Mouse (Mus musculus): ENCODE measurements around the gene Gemin2. TPM values are rescaled to one million over a fixed set of nuclear protein-coding genes. Genes with fewer than 3 reads are reported as not detected.

The Gemin2 gene
- polyA plus RNA-seq, 2 experiments: 16.1 to 18.3 TPM

- Histone ChIP-seq H3K9me3 (ENCODE audit: control insufficient read depth, low read length) (no peaks in the 10 kb centered on the region), H3K9ac (ENCODE audit: low read depth, low read length, severe bottlenecking) (peak overlapping the region; percentile 93), H3K27me3 (ENCODE audit: control insufficient read depth, insufficient read depth, low read length) (no peaks in the 10 kb centered on the region), H3K36me3 (ENCODE audit: control insufficient read depth, insufficient read depth, low read length) (peaks cover 18% of the 10 kb centered on the region), H3K4me1 (ENCODE audit: control insufficient read depth, insufficient read depth, low read length) (peaks cover 10% of the 10 kb centered on the region; the same call in 1 of the 2 replicates), H3K4me2 (replicated peaks; ENCODE audit: low read depth, low read length, severe bottlenecking) (peak overlapping the region; percentile 76), H3K27ac (replicated peaks; ENCODE audit: low read depth, low read length) (peak overlapping the region; percentile 90; the same call in 1 of the 2 replicates), H3K4me3 (replicated peaks; ENCODE audit: low read length) (peak overlapping the region; percentile 75)
- TF ChIP-seq POLR2A (IDR thresholded peaks at IDR 0.05; ENCODE audit: borderline replicate concordance, extremely low read depth, insufficient read depth, insufficient read length): no peak
- ATAC-seq (ENCODE audit: low FRiP score, low read depth) (no peak), DNase-seq (ENCODE audit: low spot score) (no peak)
- 47% methylated on average over 4 of the region's 4 CpGs for WGBS
These were observed 47.1 kb downstream of the Gemin2 start for GRCm38 (mm10) chr12:59060322-59060721.

GRCm38 (mm10) chr12:59060993-59061595 lies 47.9 kb downstream of the Gemin2 start, which contains the start of gene Trappc6b:
Trappc6b (minus strand) TSS chr12:59061472.
- ATAC-seq (ENCODE audit: low FRiP score, low read depth): peak; percentile 94
- Histone ChIP-seq H3K4me3 (replicated peaks; ENCODE audit: low read length) (peak within 1 kb of the TSS; percentile 75), H3K4me1 (ENCODE audit: control insufficient read depth, insufficient read depth, low read length) (peaks cover 12% of the 10 kb centered on the region; the same call in 1 of the 2 replicates), H3K9me3 (ENCODE audit: control insufficient read depth, low read length) (no peaks in the 10 kb centered on the region), H3K4me2 (replicated peaks; ENCODE audit: low read depth, low read length, severe bottlenecking) (peak within 1 kb of the TSS; percentile 76), H3K9ac (ENCODE audit: low read depth, low read length, severe bottlenecking) (peak within 1 kb of the TSS; percentile 93), H3K36me3 (ENCODE audit: control insufficient read depth, insufficient read depth, low read length) (peaks cover 13% of the 10 kb centered on the region), H3K27me3 (ENCODE audit: control insufficient read depth, insufficient read depth, low read length) (no peaks in the 10 kb centered on the region), H3K27ac (replicated peaks; ENCODE audit: low read depth, low read length) (peak within 1 kb of the TSS; percentile 90)
- WGBS: 4% methylated on average over 45 of the region's 49 CpGs
- TF ChIP-seq POLR2A (IDR thresholded peaks at IDR 0.05; ENCODE audit: borderline replicate concordance, extremely low read depth, insufficient read depth, insufficient read length): peak; percentile 64; the same call in 1 of the 2 replicates
- DNase-seq (ENCODE audit: low spot score): peak; percentile 79

- H3K27ac ChIP-seq (replicated peaks; ENCODE audit: low read depth, low read length): no peak overlapping the region
- 80% methylated on average over 8 of the region's 8 CpGs for WGBS
- no peak overlapping the region for H3K9ac ChIP-seq (ENCODE audit: low read depth, low read length, severe bottlenecking)
- H3K4me3 ChIP-seq (replicated peaks; ENCODE audit: low read length): no peak overlapping the region
- ATAC-seq (ENCODE audit: low FRiP score, low read depth) (no peak), DNase-seq (ENCODE audit: low spot score) (no peak)
- H3K9me3 ChIP-seq (ENCODE audit: control insufficient read depth, low read length): no peaks in the 10 kb centered on the region
- TF ChIP-seq POLR2A (IDR thresholded peaks at IDR 0.05; ENCODE audit: borderline replicate concordance, extremely low read depth, insufficient read depth, insufficient read length): no peak
- H3K36me3 ChIP-seq (ENCODE audit: control insufficient read depth, insufficient read depth, low read length): peaks cover 18% of the 10 kb centered on the region
- no peak overlapping the region for H3K4me2 ChIP-seq (replicated peaks; ENCODE audit: low read depth, low read length, severe bottlenecking)
- H3K27me3 ChIP-seq (ENCODE audit: control insufficient read depth, insufficient read depth, low read length): no peaks in the 10 kb centered on the region
- H3K4me1 ChIP-seq (ENCODE audit: control insufficient read depth, insufficient read depth, low read length): peaks cover 8% of the 10 kb centered on the region; the same call in 1 of the 2 replicates
These were observed 51.6 kb downstream of the Gemin2 start for GRCm38 (mm10) chr12:59064837-59065236.

GRCm38 (mm10) chr12:59065776-59066175 lies 52.6 kb downstream of the Gemin2 start:
- DNase-seq (ENCODE audit: low spot score): no peak
- 0 out of 2 replicates have a peak, but pooled peaks cover 2% of the 10 kb centered on the region for H3K4me1 ChIP-seq (ENCODE audit: control insufficient read depth, insufficient read depth, low read length)
- H3K36me3 ChIP-seq (ENCODE audit: control insufficient read depth, insufficient read depth, low read length): peaks cover 27% of the 10 kb centered on the region
- H3K9me3 ChIP-seq (ENCODE audit: control insufficient read depth, low read length): no peaks in the 10 kb centered on the region
- no peak for ATAC-seq (ENCODE audit: low FRiP score, low read depth)
- peak overlapping the region; percentile 77 for H3K4me3 ChIP-seq (replicated peaks; ENCODE audit: low read length)
- H3K4me2 ChIP-seq (replicated peaks; ENCODE audit: low read depth, low read length, severe bottlenecking): peak overlapping the region; percentile 62
- H3K9ac ChIP-seq (ENCODE audit: low read depth, low read length, severe bottlenecking): 0 out of 2 replicates have a peak overlapping the region, but pooled peaks have one; percentile 56
- WGBS: 76% methylated on average over 3 of the region's 3 CpGs
- TF ChIP-seq POLR2A (IDR thresholded peaks at IDR 0.05; ENCODE audit: borderline replicate concordance, extremely low read depth, insufficient read depth, insufficient read length): no peak
- peak overlapping the region; percentile 81 for H3K27ac ChIP-seq (replicated peaks; ENCODE audit: low read depth, low read length)
- H3K27me3 ChIP-seq (ENCODE audit: control insufficient read depth, insufficient read depth, low read length): no peaks in the 10 kb centered on the region

DNA sequence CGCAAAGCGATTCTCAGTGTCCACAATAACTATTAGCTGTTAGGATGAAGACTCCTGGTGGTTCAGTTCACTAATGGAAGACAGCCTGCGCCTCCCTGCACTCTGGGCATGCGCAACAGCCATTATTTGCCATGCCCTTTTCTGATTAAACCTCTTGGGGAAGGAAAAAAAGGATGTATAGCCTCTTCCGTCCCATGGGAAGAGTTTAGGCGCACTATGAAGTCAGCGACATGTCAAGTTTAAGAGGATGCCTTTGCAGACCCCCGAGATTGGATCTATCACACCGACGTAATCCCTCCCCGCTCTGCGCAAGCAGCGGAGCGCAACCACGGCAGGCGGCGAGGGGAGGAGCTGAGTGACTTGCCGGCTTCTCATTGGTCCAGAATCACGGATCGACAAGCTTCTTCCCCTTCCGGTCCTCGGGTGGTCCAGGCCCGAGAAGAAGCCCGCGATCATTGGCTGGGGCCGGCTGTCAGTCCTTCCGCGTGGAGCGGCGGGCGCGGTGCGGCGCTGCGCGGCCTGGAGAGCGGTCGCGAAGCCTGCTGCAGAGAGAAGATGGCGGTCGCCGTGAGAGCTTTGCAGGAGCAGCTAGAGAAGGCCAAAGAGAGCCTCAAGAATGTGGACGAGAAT lies 53.4 kb downstream of the Gemin2 start, which contains the start of gene Pnn:
Gene Pnn (plus strand): TSS at position 437 of the 630 bp plus-strand sequence.
- peak; percentile 98 for DNase-seq (ENCODE audit: low spot score)
- Histone ChIP-seq H3K4me2 (replicated peaks; ENCODE audit: low read depth, low read length, severe bottlenecking) (peak within 1 kb of the TSS; percentile 72), H3K27me3 (ENCODE audit: control insufficient read depth, insufficient read depth, low read length) (no peaks in the 10 kb centered on the region), H3K9me3 (ENCODE audit: control insufficient read depth, low read length) (no peaks in the 10 kb centered on the region), H3K36me3 (ENCODE audit: control insufficient read depth, insufficient read depth, low read length) (peaks cover 35% of the 10 kb centered on the region), H3K27ac (replicated peaks; ENCODE audit: low read depth, low read length) (peak within 1 kb of the TSS; percentile 81), H3K9ac (ENCODE audit: low read depth, low read length, severe bottlenecking) (peak within 1 kb of the TSS; percentile 96), H3K4me3 (replicated peaks; ENCODE audit: low read length) (peak within 1 kb of the TSS; percentile 77), H3K4me1 (ENCODE audit: control insufficient read depth, insufficient read depth, low read length) (0 out of 2 replicates have a peak, but pooled peaks cover 2% of the 10 kb centered on the region)
- under 1% methylated on average over 43 of the region's 43 CpGs for WGBS
- ATAC-seq (ENCODE audit: low FRiP score, low read depth): peak; percentile 99
- peak; percentile 78; the same call in 1 of the 2 replicates for TF ChIP-seq POLR2A (IDR thresholded peaks at IDR 0.05; ENCODE audit: borderline replicate concordance, extremely low read depth, insufficient read depth, insufficient read length)
